Mouse (Mus musculus) embryo, embryonic 11 days (tissue): ENCODE results near the gene Gm49333.

Source experiments
- DNase-seq: peaks from one replicate; pipeline ENCODE4 v3.0.0-alpha.2; 2015

Gene Gm49333

DNA sequence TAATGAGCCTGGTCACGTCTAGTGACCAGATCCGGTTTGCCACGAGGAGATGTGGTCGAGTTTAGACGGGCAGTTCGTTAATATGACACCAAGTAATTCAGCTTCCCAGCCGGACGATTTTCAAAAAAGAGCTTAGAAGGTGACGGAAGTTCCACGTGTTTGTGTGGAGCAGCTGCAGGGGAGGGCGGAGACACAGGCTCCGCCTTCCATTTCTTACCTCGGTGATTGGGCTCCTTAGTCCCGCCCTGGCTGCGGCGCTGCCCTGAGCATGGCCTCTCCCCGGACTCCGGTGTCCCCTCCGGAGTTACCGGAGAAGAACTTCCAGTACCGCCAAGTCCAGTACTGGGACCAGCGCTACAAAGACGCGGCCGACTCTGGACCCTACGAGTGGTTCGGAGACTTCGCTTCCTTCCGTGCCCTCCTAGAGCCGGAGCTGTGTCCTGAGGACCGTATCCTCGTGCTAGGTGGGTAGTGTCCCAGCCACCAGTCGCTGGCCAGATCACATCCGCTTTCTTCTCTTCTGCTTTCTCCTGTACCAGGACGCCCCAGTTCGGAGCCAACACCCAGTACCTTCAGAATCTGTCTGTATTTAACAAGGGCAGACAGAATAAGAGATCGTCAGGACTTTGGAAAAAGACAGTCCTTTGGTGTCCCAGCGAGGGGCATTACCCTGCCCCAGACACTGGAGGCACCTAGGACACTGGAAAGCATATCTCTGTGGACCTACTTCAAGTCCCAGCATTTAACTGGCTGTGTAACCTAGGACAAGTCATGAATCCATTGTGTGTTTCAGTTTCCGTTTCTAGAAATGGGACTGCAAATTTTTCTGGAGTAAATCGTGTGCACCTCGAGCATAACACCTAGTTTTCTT, at the start of gene Gm49333, which contains the start of the genes Eef1akmt4 and Alg3:
Gene Gm49333 (plus strand): TSS at position 254 of the 871 bp plus-strand sequence.
Gene Eef1akmt4 (plus strand): TSS at position 237 of the 871 bp plus-strand sequence.
Gene Alg3 (minus strand): TSS at position 379 of the 871 bp plus-strand sequence.
- peak; percentile 96 for DNase-seq

DNA sequence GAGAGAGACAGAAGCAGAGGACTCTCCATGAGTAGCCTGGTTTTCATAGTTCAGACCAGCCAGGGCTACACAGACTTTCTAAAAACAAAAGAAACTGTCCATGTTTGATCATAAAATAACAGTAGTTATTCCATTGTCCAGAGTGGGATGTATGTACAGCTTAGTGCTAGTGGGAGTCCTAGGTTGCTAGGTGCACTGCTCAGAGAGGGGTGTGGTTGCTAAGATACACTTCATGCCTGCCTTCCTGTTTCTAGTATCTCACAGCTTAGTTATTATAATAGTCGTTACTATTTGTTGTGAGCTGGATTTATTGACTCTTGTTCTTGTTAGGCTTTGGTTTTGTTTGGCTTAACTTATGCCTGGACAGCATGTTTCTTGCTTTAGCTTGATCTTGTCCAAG, 46.3 kb upstream of the Gm49333 start:
- no peak for DNase-seq

DNA sequence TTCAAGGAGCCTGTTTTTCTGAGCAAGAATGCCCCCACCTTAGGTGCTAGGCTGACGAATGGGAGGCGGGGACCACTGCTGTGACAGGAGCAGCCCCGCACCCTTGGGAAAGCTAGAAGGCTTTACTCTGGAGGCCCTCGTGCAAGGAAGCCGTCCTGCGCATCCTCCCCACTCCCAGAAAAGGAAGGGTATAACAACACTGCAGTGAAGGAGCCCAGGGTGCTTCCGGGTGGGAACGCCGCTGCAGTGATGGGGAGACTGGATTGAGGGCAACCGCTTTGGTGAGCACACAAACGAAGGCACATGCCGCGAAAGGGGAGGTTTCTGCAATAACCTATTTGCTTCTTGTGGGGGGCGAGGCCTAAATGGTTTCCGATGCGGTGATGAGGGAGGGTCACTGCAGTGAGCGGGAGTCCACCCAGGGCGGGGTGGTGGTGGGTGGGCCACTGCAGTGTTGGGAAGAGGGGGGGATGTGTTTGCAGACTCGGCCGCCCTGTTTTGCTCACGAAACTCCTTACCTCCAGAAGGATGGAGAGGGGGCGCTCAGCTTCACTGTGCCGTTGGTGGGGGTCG, 22.0 kb upstream of the Gm49333 start, which contains the start of gene Vwa5b2:
Gene Vwa5b2 (plus strand): TSS at position 106 of the 573 bp plus-strand sequence.
- no peak for DNase-seq

DNA sequence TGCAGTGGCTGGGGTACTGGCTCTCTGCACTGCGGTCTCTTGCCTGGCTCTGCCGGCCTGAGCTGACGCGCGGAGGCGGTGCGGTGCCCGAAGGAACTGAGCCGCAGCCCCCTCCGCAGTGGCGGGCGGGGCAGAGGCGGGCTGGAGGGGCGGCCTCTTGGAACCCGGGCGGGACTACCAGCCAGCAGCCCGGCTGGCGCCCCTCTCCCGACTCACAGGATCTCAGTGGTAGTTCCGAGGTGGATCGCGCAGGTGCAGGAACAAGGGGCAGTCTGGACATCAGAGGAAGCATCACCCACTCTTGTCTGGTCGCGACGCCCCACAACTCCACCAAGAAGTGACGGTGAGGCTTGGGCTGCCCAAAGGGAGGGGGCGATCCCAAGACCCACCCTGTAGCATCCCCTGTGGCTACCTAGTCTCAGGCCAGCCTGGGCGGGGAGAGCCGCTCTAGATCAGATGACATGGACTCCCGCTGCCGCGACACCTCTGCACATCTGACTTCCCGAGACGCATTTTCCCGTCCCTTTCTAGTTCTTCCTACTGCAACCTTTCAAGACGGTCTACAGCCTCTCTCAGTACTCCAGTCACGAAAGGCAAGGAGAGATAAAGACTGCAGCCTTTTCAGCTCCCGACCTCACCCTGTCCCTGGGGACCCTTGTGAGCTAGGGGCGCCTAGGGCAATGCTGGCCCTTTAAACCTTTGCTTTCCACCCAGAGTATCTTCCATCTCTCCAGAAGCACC, 21.3 kb upstream of the Gm49333 start:
- DNase-seq = peak; percentile 72

DNA sequence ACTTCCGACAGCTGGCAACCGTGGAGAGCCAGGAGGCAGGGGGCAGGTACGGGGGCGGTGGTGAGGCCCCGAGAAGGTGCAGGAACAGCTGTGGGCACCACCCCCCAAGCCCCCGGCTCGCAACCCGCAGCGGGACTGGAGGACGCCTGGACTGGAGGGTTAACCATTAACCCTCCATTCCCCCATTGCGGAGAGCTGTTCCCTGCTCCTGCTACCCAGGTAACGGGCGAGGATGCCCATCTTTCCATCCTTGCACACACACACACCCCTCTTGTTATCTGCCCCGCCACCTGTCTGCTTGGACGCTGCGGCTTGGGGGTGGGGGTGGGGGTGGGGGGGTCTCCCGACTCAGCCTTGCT, 20.8 kb upstream of the Gm49333 start:
- no peak for DNase-seq

DNA sequence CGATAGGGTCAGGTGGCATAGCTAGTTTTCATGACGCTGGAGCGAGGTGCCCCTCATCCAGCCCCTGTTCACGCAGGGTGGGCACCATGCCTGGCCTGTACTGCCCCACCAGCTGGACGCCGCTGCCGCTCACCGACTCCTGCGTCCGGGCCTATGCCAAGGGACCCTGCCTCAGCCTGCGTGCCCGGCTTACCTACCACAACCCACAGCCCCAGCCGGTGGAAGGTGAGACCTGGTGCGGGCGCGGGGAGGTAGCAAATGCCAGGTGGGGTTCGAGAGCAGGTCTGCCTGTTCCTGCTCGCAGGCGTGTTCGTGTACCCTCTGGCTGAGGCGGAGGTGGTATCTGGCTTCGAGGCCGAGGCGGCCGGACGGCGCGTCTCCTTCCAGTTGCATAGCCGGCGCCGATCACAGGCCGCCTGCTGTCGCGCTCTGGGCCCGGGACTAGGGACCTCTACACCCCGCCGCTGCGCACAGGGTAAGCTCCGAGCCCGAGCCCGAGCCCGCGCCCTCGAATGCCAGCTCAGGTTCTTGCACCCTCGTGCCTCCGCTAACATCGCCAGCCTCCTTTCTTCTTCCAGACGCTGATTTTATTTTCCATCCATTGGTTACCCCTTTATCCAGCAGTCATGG, 20.2 kb upstream of the Gm49333 start:
- DNase-seq = peak; percentile 47

DNA sequence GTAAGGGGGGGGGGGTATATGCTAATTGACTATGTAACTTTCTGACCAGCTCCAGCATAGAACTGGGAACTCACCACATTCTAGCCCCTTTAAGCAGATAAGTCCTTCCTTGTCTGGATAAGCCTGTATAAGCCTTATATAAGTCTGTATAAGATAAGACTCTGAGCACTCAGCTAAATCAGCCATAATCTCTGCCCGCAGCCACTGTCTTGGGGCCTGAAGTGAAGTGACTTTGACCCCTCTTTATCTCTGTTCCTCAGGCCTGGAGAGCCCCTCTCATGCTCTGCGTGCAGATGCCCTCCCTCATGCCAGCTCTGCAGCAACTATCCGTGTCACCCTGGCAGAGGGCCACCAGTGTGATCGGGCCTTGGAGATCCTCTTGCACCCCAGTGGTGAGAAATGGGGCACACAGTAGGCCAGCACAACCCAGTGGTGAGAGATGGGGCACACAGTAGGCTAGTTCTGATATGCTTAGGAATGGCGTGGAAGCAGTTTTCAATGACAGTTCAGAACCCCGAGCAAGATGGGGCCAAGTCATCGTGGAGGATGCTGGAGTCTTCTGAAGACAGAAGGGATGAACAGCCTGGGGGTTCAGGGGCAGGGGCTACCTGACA, 16.2 kb upstream of the Gm49333 start:
- no peak for DNase-seq

DNA sequence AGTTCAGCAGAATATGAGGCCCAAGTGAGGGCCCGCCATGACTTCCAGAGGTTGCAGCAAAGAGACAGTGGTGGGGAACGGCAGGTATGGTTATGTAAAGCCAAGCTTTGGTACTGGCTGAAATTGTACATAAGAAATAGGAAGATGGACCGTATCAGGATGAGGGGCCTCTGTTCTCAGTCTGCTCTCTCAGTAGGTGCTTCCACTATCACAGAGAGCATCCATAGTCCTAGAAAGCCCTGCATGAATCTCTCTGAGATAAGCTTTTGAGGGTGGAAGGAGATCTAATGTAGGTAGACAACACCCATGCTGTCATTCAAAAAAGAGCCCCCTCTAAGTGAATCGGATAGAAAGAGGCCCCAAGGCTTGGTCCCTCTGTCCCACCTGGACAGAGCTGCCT, 15.7 kb upstream of the Gm49333 start:
- no peak for DNase-seq

DNA sequence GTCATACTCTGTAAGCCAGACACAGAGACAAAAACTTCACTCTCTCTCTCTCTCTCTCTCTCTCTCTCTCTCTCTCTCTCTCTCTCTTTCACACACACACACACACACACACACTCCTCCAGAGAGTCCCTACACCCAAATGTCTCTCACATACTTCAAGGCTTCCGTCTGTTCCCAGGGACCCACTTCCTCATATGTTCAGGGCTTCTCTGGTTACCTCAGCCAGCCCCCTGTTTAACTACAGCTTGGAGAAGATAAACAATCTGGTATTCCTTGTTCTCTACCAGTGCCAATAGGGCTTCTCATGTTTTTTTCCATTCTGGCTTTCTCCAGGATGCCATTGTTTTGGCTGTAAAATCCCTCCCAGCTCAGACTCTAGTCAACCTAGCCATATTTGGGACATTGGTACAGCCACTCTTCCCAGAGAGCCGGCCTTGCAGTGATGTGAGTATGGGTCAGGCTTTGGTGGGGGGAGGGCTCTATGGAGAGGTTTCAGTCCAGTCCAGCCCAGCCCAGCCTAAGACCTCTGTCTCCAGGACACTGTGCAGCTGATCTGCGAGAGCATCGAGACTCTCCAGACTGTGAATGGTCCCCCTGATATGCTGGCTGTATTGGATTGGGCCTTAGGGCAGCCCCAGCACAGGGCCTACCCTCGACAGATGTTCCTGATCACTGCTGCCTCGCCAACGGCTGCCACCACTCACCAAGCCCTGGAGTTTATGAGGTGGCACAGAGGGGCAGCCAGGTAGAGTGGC, 14.5 kb upstream of the Gm49333 start:
- no peak for DNase-seq

DNA sequence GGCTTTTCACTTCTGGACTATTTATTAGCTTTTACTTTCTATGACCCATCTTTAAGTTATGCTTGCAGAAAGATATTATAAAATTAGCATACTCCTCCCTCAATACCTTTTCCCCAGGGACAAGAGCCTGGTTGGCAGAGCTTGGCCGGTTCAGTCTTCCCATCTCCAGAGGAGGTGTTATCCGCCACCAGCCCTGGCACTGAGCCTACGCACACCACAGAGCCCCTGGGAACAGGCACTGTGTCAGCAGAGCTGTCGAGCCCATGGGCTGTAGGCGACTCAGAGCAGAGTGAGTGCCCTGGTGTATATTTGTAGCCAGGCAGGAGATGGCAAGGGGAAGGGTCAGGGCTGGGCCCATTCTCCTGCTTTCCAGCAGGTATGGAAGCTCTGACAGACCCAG, 10.9 kb upstream of the Gm49333 start:
- no peak for DNase-seq

DNA sequence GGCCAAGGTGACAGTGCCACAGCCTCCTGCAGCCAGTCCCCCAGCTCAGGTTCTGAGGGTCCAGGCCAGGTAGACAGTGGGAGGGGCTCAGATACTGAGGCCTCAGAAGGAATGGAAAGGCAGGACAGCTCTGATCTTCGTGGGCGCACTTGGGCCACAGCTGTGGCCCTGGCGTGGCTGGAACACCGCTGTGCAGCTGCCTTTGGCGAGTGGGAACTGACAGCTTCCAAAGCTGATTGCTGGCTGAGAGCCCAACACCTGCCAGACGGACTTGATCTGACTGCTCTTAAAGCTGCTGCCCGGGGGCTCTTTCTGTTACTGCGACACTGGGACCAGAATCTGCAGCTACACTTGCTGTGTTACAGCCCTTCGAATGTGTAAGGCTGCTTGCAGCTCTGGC, 6.7 kb upstream of the Gm49333 start:
- no peak for DNase-seq

DNA sequence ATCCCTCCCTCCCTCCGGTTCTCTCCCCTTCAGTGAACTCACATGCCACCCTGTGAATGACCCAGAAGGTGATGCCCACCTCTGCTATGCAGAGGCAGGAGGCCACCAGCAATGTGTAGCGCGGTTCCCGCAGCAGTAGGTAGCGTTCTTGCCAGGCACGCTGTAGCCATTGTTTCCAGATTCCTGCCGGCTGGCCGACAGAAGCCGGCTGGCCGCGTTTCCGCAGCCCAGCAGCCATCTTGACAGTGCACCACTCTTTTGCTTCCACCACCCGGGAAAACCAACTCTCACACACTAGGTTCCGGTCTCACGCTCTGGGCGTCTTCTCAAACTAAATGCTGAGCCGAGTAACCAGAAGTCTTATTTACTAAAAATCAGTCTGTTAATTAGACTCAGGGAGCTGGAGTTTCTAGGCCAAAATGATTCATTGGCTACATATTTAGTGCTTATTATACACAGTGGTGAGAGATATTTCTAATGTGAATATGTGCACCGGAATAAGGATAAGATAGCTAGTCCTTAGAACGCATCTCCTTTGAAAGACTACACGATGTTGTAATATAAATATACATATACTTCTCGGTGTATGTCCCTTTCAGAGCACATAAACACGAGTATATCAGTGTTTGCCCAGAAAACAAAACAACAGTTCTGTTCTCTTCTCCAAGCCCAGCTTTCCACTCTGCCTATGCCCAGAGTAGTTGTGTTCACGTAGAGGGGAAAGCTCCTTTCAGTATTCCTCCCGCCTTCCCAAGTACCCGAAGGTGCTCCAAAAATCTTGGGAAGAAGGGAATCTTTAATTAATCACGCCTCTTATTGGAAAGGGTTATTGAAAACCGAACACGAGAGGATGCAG, 681 bp upstream of the Gm49333 start:
- DNase-seq = peak; percentile 90

DNA sequence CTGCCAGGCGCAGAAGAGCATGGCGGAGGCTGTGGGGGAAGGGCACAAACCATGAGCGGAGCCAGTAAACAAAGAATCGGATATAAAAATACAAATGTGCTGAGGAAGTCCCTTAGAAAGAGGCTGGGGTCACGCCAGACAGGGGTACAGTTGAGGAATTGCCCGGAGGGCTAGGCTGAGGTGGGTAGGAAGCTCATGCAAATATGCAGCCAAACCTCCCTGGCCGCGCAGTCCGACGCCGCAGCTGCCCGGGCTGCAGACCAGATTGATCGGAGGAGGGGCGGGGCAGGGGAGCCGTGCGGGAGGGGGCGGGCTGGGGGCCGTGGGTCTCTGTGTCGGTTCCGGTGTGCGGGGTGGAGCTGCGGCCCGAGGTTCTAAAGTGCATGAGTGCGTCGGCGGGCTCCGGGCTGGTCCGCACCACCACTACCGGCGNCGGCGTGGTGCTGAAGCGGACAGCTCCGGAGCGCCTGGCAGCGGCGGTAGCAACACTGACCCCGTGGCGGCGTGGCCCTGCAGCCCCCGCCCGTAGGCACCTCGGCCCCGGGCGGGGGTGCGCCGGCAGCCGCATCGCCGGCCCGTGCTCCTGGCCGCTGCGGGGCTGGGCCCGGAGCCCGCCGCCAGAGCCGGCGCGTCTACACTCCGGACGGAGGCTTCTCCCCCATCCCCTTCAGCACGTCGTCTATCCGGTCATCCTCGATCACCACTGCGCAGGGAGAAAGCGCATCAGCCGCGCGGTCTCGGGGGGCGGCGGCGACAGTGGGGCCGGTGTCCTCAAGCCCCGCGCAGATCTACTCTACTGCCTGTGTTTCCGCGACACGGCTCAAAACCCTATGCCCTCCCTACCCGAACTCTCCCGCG, 8.4 kb downstream of the Gm49333 start:
- DNase-seq = peak; percentile 77

DNA sequence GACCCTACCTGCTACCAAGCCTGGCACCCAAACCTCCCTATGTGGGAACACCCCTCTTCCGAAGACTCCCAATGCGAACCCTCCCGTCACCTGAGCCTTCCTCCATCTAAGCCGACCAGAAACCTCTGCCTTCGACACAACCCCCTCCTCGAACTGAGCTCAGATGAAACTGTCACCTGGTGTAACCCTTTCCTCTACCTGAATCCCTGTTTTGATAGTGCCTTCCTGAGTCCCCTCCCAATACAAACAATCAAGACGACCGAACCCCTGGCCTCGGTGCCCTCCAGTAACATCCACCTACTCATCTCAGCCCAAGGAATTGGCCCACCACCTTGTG, 9.0 kb downstream of the Gm49333 start:
- no peak for DNase-seq

DNA sequence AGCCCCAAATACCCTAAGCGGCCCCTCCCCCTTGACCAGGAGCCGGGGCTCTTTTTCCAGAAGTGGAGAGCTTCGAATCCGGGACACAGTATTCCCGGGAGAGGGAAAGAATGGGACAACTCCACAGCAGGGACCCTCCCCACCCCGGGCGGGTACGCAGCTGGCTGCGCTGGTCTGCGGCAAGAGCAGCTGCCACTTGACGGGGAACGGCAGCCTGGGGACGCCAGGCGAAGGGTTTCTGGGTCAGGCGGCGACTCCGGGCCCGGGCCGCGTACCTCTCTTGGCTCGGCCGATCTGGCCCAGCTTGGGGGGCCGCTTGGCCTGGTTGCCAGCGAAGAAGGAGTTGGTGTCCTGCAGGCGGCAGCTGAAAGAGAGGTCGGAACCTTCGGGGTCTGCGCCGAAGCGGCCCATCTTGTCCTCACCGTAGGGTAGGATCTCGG, 9.4 kb downstream of the Gm49333 start:
- no peak for DNase-seq

DNA sequence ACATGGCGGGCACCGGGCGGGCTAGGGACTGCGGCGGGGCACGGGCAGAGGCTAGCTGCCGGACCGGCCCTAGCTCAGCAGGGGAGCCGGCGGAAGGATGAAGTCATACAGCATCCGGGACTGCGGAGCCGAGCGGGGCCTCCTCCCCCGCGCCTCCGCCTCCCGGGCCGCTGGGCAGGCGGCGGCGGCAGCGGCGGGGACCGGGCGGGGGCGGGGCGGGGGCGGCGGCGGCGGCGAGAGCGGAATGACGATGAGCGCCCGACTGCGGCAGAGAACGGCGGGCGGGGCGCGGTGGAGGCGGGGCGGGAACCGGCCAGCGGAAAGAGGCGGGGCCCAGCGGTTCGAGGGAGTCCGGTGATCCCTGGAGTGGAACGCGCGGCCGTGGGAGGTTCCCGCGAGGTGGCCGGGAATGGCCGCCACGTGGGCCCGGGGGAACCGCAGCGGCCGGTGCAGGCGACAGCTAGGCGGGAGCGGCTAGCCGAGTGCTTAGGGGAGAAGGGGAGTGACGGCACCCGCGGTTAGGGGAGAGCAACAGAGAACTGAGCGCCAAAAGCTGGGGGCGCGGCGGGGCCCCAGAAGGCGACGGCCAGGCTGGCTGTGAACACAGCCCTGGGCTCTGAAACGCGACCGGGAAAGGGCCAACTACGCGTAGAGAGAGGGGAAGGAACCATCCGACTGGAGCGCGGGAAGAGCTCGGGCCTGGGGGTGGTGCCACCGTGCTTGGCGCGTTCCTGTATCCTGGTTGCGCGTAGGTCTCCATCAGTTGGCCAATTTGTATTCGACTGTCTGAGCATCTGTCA, 10.0 kb downstream of the Gm49333 start, which contains the start of gene Camk2n2:
Gene Camk2n2 (minus strand): TSS at position 97 of the 800 bp plus-strand sequence.
- DNase-seq = peak; percentile 77

DNA sequence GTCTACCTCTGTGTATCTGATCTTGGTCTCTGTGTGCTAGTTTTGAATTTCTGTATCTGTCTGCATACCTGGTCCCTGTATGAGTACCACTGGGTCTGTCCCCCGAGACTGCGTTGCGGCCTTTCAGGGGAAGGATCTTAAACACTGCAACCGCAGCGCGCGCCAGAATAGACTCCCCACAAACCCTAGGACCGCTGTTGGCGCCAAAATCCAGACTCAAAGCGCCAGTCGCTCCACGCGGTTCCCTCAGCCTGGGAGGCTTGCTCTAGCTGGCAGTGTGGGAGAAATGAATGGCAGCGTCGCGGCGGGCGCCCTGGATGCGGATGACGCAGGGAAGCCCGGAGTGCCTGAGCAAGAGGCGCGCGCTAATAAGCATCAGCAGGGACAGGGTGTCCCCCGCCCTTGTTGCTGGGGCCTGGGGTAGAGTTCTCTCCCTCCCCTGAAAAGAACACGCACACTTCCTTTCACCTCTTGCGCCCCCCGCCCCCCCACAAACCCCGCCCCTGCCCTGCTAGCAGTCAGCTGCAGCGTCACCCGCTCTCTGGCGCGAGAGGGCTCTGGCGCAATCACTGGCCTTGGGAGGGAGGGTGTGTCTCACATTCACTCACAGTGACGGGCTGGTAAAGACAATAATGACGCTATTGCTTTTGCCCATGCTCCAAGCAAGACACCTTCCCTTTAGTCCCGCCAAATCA, 10.7 kb downstream of the Gm49333 start:
- DNase-seq = peak; percentile 82

DNA sequence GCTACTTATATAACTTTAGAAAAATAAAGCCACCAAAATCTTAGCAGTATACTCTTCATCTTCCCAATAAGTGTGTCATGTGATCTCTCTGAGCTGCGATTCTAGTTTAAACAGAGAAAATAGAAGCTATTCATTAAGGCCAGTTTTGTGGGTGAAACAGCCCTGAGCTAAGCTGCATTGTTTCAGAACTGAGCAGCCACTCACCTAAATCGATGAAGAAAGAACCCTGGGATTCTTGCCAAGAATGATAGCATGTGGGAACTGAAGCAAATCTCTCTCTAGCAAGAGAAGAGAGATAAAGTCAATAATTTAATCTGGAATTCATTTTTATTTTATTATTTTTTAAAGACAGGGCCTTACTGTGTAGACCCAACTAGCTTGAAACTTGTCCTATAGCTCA, 11.8 kb downstream of the Gm49333 start:
- DNase-seq = no peak
